Mouse (Mus musculus): ENCODE data around the gene Pramef17. TPM values are rescaled to one million over a fixed set of nuclear protein-coding genes. Genes with fewer than 3 reads are reported as not detected.
"Not testable (repeated sequence)": the region's sequence is repeated elsewhere in the genome, so short reads cannot be mapped to it uniquely, and the experiment has no call there.

The Pramef17 gene
- not detected in 2 replicates for total RNA-seq (2014; fragmentation: Nextera tagmentation)
- total RNA-seq (2017) = not detected in 2 replicates
- polyA plus RNA-seq (2012) = not detected in 2 replicates

DNA sequence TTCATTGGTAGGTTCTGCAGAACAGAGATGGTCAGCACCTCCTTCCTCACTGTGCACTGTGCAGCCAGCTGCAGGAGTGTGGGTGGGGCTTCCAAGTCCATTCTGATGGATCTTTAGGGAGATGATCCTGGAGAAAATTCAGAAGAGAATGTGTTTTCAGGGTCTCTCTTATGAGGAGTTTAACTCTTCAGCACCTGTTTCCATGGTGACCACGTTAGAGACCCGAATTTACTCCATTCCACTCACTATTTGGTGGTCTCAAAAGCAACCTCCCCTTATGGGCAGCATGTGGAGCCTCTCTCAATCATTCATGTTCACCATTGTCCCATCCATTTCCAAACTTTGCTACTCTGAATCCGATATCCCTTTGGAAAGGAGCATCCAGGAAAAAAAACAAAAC is at the start of gene Pramef17:
Gene Pramef17 (minus strand): TSS at position 101 of the 400 bp plus-strand sequence.
- not testable (repeated sequence) for H3K36me3 ChIP-seq (replicated peaks); DNase-seq (ENCODE audit: low spot score); ATAC-seq (ENCODE audit: extremely low read depth, insufficient number of reproducible peaks, low FRiP score, poor library complexity, severe bottlenecking); H3K9me3 ChIP-seq (replicated peaks); H3K4me3 ChIP-seq (ENCODE audit: low read depth, low read length); H3K27me3 ChIP-seq (ENCODE audit: insufficient read depth, low read length); H3K4me1 ChIP-seq (ENCODE audit: insufficient read depth, low read depth, low read length)

GRCm38 (mm10) chr4:143988126-143988525 is 6.0 kb downstream of the Pramef17 start:
- not testable (repeated sequence) for H3K9me3 ChIP-seq (replicated peaks); ATAC-seq (ENCODE audit: extremely low read depth, insufficient number of reproducible peaks, low FRiP score, poor library complexity, severe bottlenecking); H3K4me1 ChIP-seq (ENCODE audit: insufficient read depth, low read depth, low read length); DNase-seq (ENCODE audit: low spot score); H3K4me3 ChIP-seq (ENCODE audit: low read depth, low read length); H3K27me3 ChIP-seq (ENCODE audit: insufficient read depth, low read length); H3K36me3 ChIP-seq (replicated peaks)

- H3K4me3 ChIP-seq (ENCODE audit: low read depth, low read length); H3K36me3 ChIP-seq (replicated peaks); H3K27me3 ChIP-seq (ENCODE audit: insufficient read depth, low read length); H3K4me1 ChIP-seq (ENCODE audit: insufficient read depth, low read depth, low read length); DNase-seq (ENCODE audit: low spot score); H3K9me3 ChIP-seq (replicated peaks); ATAC-seq (ENCODE audit: extremely low read depth, insufficient number of reproducible peaks, low FRiP score, poor library complexity, severe bottlenecking): not testable (repeated sequence)
These were observed 6.7 kb downstream of the Pramef17 start for GRCm38 (mm10) chr4:143987475-143987941.

DNA sequence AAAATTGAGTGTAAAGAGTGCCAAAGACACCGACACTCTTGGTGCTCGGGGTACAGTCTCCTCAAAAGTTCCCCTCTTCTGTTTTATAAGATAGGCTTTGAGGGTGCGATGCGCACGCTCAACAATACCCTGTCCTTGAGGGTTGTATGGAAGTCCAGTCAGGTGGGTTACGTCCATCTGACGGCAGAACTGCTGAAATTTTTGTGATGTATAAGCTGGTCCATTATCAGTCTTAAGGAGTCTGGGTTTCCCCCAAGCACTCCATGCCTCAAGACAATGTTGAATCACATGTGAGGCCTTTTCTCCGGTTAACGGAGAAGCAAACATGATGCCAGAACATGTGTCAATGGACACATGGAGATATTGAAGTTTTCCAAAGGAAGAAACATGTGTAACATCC is 8.4 kb downstream of the Pramef17 start:
- not testable (repeated sequence) for H3K4me3 ChIP-seq (ENCODE audit: low read depth, low read length); H3K27me3 ChIP-seq (ENCODE audit: insufficient read depth, low read length); ATAC-seq (ENCODE audit: extremely low read depth, insufficient number of reproducible peaks, low FRiP score, poor library complexity, severe bottlenecking); H3K9me3 ChIP-seq (replicated peaks); H3K36me3 ChIP-seq (replicated peaks); H3K4me1 ChIP-seq (ENCODE audit: insufficient read depth, low read depth, low read length); DNase-seq (ENCODE audit: low spot score)

GRCm38 (mm10) chr4:143985165-143985564 is 9.0 kb downstream of the Pramef17 start:
- not testable (repeated sequence) for H3K27me3 ChIP-seq (ENCODE audit: insufficient read depth, low read length); DNase-seq (ENCODE audit: low spot score); H3K4me3 ChIP-seq (ENCODE audit: low read depth, low read length); ATAC-seq (ENCODE audit: extremely low read depth, insufficient number of reproducible peaks, low FRiP score, poor library complexity, severe bottlenecking); H3K4me1 ChIP-seq (ENCODE audit: insufficient read depth, low read depth, low read length); H3K36me3 ChIP-seq (replicated peaks); H3K9me3 ChIP-seq (replicated peaks)

DNA sequence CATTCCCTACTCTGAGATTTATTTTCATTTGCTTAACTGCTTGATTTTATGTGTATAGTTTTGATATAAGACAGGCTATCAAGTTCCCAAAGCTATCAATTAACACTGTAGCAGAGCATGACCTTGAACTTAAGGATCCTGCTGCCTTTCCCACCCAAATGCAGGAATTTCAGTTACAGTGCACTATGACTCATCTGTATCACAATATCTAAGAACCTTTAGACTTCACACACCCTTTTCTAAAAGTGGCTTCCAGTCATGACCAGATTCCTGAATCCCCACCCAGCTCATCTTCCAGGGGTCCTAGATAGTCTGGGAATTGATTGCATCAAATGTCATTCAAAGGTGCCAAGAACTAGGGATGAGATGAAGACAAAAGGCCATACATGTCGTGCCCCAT is 10.7 kb downstream of the Pramef17 start:
- H3K4me3 ChIP-seq (ENCODE audit: low read depth, low read length); H3K27me3 ChIP-seq (ENCODE audit: insufficient read depth, low read length); H3K4me1 ChIP-seq (ENCODE audit: insufficient read depth, low read depth, low read length); DNase-seq (ENCODE audit: low spot score); H3K36me3 ChIP-seq (replicated peaks); H3K9me3 ChIP-seq (replicated peaks); ATAC-seq (ENCODE audit: extremely low read depth, insufficient number of reproducible peaks, low FRiP score, poor library complexity, severe bottlenecking): not testable (repeated sequence)

DNA sequence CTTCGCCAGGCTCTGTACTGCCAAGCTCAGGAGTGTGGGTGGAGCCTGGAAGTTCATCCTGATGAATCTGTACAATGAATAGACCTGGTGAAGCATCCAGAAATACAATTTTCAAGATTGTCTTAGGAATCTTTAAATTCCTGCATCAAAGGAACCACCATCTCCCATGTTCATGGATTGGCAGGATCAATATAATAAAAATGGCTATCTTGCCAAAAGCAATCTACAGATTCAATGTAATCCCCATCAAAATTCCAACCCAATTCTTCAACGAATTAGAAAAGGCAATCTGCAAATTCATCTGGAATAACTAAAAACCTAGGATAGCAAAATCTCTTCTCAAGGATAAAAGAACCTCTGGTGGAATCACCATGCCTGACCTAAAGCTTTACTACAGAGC is 27.3 kb downstream of the Pramef17 start, which contains the start of gene Gm13101:
Gene Gm13101 (minus strand): TSS at position 101 of the 400 bp plus-strand sequence.
- not testable (repeated sequence) for H3K9me3 ChIP-seq (replicated peaks); H3K4me3 ChIP-seq (ENCODE audit: low read depth, low read length); H3K4me1 ChIP-seq (ENCODE audit: insufficient read depth, low read depth, low read length); H3K36me3 ChIP-seq (replicated peaks); ATAC-seq (ENCODE audit: extremely low read depth, insufficient number of reproducible peaks, low FRiP score, poor library complexity, severe bottlenecking); H3K27me3 ChIP-seq (ENCODE audit: insufficient read depth, low read length); DNase-seq (ENCODE audit: low spot score)

DNA sequence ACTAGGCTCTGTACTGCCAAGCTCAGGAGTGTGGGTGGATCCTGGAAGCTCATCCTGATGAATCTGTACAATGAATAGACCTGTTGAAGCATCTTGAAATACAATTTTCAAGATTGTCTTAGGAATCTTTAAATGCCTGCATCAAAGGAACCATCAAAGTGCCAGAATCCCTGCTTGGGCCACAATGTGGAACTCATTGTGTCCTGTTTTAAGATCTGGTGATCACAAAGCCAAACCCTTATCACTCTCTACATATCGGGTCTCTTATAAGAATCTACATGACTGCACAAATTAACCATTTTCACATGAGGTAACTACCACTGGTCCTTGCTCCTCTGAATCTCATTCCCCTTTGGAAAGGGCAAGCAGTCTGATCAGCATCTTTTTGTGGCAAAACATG is 43.3 kb downstream of the Pramef17 start, which contains the start of gene Pramef25:
Gene Pramef25 (minus strand): TSS at position 101 of the 400 bp plus-strand sequence.
- not testable (repeated sequence) for DNase-seq (ENCODE audit: low spot score); H3K27me3 ChIP-seq (ENCODE audit: insufficient read depth, low read length); H3K36me3 ChIP-seq (replicated peaks); H3K9me3 ChIP-seq (replicated peaks); H3K4me1 ChIP-seq (ENCODE audit: insufficient read depth, low read depth, low read length); H3K4me3 ChIP-seq (ENCODE audit: low read depth, low read length); ATAC-seq (ENCODE audit: extremely low read depth, insufficient number of reproducible peaks, low FRiP score, poor library complexity, severe bottlenecking)

Other genes starting within 250 kb of the Pramef17 start
- not detected in 2 replicates for gene Gm13023, start 205.0 kb downstream of the Pramef17 start, total RNA-seq (2014; fragmentation: Nextera tagmentation)
- 0.22 TPM in 1 of 2 replicates, not detected in the other for gene Gm13023, start 205.0 kb downstream of the Pramef17 start, total RNA-seq (2017)
- not detected in 2 replicates for gene Gm13023, start 205.0 kb downstream of the Pramef17 start, polyA plus RNA-seq (2012)
- gene Gm13084, start 178.3 kb downstream of the Pramef17 start, total RNA-seq (2014; fragmentation: Nextera tagmentation) = not detected in 2 replicates
- 0.27 and 0.41 TPM in 2 replicates for gene Gm13084, start 178.3 kb downstream of the Pramef17 start, total RNA-seq (2017)
- not detected in 2 replicates for gene Gm13084, start 178.3 kb downstream of the Pramef17 start, polyA plus RNA-seq (2012)
- not detected in 2 replicates for gene Gm13103, start 147.9 kb downstream of the Pramef17 start, total RNA-seq (2014; fragmentation: Nextera tagmentation)
- gene Gm13103, start 147.9 kb downstream of the Pramef17 start, total RNA-seq (2017) = not detected in 2 replicates
- gene Gm13103, start 147.9 kb downstream of the Pramef17 start, polyA plus RNA-seq (2012) = not detected in 2 replicates
- not detected in 2 replicates for gene Pramef6, start 94.0 kb downstream of the Pramef17 start, total RNA-seq (2014; fragmentation: Nextera tagmentation)
- gene Pramef6, start 94.0 kb downstream of the Pramef17 start, total RNA-seq (2017) = 0.16 and 0.17 TPM in 2 replicates
- not detected in 2 replicates for gene Pramef6, start 94.0 kb downstream of the Pramef17 start, polyA plus RNA-seq (2012)
- not detected in 2 replicates for gene Pramef25, start 43.4 kb downstream of the Pramef17 start, total RNA-seq (2014; fragmentation: Nextera tagmentation)
- 0.17 TPM in 1 of 2 replicates, not detected in the other for gene Pramef25, start 43.4 kb downstream of the Pramef17 start, total RNA-seq (2017)
- not detected in 2 replicates for gene Pramef25, start 43.4 kb downstream of the Pramef17 start, polyA plus RNA-seq (2012)
- gene Gm13101, start 27.4 kb downstream of the Pramef17 start, total RNA-seq (2014; fragmentation: Nextera tagmentation) = not detected in 2 replicates
- gene Gm13101, start 27.4 kb downstream of the Pramef17 start, total RNA-seq (2017) = not detected in 2 replicates
- not detected in 2 replicates for gene Gm13101, start 27.4 kb downstream of the Pramef17 start, polyA plus RNA-seq (2012)
- gene Pramel4, start 64.8 kb upstream of the Pramef17 start, total RNA-seq (2014; fragmentation: Nextera tagmentation) = not detected in 2 replicates
- gene Pramel4, start 64.8 kb upstream of the Pramef17 start, total RNA-seq (2017) = 0.06 TPM in 1 of 2 replicates, not detected in the other
- not detected in 2 replicates for gene Pramel4, start 64.8 kb upstream of the Pramef17 start, polyA plus RNA-seq (2012)
- gene Gm13102, start 112.1 kb upstream of the Pramef17 start, total RNA-seq (2014; fragmentation: Nextera tagmentation) = not detected in 2 replicates
- not detected in 2 replicates for gene Gm13102, start 112.1 kb upstream of the Pramef17 start, total RNA-seq (2017)
- gene Gm13102, start 112.1 kb upstream of the Pramef17 start, polyA plus RNA-seq (2012) = not detected in 2 replicates
- not detected in 2 replicates for gene Oog3, start 168.3 kb upstream of the Pramef17 start, total RNA-seq (2014; fragmentation: Nextera tagmentation)
- gene Oog3, start 168.3 kb upstream of the Pramef17 start, total RNA-seq (2017) = 0.11 TPM in 1 of 2 replicates, not detected in the other
- gene Oog3, start 168.3 kb upstream of the Pramef17 start, polyA plus RNA-seq (2012) = not detected in 2 replicates
- not detected in 2 replicates for gene Oog2, start 196.3 kb upstream of the Pramef17 start, total RNA-seq (2014; fragmentation: Nextera tagmentation)
- 0.33 TPM in 1 of 2 replicates, not detected in the other for gene Oog2, start 196.3 kb upstream of the Pramef17 start, total RNA-seq (2017)
- gene Oog2, start 196.3 kb upstream of the Pramef17 start, polyA plus RNA-seq (2012) = not detected in 2 replicates
- not detected in 2 replicates for gene C87977, start 218.9 kb upstream of the Pramef17 start, total RNA-seq (2014; fragmentation: Nextera tagmentation)
- gene C87977, start 218.9 kb upstream of the Pramef17 start, total RNA-seq (2017) = 0.05 TPM in 1 of 2 replicates, not detected in the other
- gene C87977, start 218.9 kb upstream of the Pramef17 start, polyA plus RNA-seq (2012) = not detected in 2 replicates